Mouse (Mus musculus) olfactory bulb, adult 2 months (tissue): ENCODE data around the gene Ntn5.

Experiments used
- CTCF ChIP-seq: fragments of 200-500 bp; IDR thresholded peaks from 2 replicates; pipeline ENCODE4 v1.5.1; 2012; ENCODE audit warnings: low read depth, mild to moderate bottlenecking, low read length, moderate library complexity; ENCODE audit not compliant: insufficient read depth
- POLR2A ChIP-seq: fragments of 200-500 bp; IDR thresholded peaks from 2 replicates; pipeline ENCODE4 v1.6.1; 2012; ENCODE audit warnings: mild to moderate bottlenecking, low read depth, low read length, moderate library complexity; ENCODE audit not compliant: insufficient read depth

GRCm38 (mm10) chr7:45689800-45690199, 6.0 kb downstream of the Ntn5 start:
- TF ChIP-seq POLR2A (no peak), CTCF (no peak)
